Mouse (Mus musculus) induced T-regulatory cell, adult 2 months (primary cell): ENCODE results near the gene Ppp6r1.

Source experiments
- DNase-seq: peaks from one replicate; pipeline ENCODE4 v3.0.0-alpha.2; 2012; ENCODE audit warnings: low read depth

Gene Ppp6r1

DNA sequence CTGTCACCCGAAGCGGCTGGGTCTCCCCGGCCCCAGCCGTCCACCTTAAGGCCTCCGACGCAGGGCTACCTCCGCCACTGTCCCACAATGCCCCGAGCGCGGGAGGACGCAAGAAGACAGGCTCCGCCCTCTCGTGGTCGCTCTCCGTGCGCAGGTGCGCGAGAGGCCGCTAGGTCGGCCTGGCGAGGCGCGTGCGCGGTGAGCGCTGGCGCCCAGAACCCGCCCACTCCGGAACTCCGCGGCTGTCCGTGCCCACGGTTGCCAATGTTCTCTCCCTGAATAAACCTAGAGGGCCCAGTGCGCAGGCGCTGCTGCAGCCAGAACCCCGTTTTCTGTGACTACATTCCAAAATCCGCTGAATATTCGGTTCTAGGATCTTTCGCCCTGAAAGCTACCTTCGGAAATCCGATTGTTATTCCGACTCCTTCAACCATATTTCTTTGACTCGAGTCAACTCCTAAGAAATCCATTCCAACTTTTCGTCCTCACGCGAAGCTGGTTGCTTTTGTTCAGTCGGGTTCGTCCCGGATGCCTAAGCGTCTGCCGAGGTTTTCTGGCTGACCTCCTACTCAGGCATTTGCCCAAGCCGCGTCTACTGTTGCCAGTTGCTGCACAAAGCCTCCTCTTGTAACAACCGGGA lies at the start of gene Ppp6r1:
Gene Ppp6r1, minus strand, starts transcription at position 108 of the 640 bp plus-strand sequence.
- peak; percentile 99 for DNase-seq

DNA sequence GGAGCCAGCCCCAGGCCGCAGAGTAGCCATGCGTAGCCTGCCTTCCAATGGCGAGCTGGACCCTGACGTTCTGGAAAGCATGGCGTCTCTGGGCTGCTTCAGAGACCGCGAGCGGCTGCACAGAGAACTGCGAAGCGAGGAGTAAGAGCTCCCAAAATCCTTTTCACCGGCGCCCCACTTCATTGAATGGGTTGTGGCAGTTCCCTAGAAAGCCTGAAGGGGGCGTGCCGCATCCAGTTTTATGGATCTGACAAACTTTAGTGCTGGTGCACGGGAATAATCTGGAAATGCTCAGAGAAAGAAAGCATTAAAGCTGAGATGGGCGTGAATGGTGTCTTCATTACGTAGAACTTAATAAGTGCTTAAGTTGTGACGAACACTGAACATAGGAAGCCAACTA lies 46.3 kb upstream of the Ppp6r1 start:
- peak; percentile 47 for DNase-seq

DNA sequence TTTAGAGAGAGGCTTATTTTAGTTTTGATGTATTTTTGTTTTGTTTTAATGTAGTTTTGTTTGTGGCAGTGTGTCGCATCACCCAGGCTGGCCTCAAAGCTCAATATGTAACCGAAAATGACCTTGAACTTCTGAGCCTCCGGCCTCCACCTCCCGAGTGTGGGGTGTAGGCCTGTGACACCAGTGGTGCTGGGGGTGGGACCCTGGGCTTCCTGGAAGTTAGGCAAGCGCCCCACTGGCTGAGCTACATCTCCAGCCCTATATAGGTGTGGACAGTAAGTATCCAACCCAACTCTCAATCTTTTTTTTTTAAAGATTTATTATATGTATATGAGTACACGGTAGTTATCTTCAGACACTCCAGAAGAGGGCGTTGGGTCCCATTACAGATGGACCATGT lies 44.4 kb upstream of the Ppp6r1 start:
- no peak for DNase-seq

DNA sequence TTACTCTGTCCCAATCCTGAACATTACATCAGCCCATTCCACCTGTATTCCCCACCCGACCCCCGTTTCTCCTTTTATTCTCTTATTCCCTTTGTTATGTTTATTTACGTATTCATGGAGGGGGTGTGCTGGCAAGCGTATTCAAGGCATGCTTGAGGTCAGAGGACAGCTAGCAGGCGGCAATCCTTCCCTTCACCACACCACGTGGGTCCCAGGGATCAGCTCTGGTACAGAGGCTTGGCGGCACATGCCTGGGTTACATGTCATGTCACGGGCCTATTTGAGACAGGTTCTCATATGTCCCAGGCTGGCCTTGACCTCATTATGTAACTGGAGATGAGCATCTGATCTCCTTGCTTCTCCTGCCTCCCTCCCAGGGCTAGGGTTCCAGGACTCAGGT lies 43.5 kb upstream of the Ppp6r1 start:
- DNase-seq = no peak

DNA sequence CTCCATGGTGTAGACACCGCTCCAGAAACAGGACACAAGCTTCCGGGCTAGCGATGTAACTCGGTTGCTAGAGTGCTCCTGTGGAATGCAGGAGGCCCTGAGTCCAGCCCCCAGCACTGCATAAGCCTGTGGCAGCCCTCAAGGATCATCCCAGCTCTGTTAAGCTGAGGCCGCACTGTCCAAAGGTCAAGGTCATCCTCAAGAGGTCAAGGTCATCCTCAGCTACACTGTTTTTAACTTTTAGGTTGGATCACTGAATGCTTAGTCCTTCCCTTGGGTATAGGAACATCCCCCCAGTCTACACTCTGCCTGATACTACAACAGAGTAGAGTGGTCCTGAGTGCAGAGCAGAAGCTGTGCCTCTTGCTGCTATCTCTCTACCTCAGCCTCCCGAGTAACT lies 34.2 kb upstream of the Ppp6r1 start:
- DNase-seq = no peak

DNA sequence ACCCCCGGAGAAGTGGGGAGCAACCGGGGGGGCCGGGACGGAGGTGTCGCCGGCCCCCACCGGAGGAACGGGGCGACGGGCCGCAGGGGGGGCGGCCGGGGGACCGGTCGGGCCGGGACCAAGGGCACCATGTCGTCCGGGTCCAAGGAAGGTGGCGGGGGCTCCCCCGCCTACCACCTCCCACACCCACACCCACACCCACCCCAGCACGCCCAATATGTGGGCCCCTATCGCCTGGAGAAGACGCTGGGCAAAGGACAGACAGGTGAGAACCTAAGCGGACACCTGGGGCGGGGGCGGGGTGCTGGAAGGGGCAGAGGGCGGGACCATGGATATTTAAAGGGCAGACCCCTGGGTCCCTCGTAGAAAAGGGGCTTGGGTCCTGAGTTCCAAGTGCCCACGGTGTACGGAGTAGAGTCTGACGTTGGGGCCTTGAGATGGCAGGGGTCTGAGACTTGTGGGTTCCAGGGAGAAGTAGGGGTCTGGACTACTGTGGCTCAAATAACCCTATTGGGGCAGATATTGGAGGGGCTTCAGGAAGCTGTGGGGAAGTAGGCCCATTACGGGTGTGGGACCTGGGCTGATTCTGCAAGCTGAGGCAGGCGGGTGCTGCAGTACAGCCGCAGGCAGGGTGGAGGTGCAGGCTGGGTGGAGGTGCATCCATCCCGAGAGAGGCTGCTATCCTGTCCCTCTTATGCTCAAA lies 32.3 kb upstream of the Ppp6r1 start:
- DNase-seq = no peak

DNA sequence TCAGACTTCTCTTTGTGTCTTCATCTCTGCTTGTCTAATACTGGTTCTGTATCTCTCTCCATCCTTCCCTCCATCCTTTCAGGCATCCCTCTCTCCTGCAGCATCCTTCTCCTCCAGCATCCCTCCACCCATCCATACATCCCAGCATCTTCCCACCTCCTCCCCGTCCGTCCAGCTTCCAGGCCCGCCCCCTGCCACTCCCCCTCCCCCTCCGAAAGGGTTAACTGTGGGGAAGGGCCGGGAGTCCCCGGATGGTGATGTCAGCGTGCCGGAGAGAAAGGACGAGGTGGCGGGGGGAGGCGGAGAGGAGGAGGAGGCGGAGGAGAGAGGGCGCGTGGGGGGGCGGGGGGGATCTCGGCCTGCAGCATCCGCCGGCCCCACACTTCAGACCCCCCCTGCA lies 31.6 kb upstream of the Ppp6r1 start, which contains the start of gene Brsk1:
Gene Brsk1, plus strand, starts transcription at position 218 of the 400 bp plus-strand sequence.
- peak; percentile 38 for DNase-seq

DNA sequence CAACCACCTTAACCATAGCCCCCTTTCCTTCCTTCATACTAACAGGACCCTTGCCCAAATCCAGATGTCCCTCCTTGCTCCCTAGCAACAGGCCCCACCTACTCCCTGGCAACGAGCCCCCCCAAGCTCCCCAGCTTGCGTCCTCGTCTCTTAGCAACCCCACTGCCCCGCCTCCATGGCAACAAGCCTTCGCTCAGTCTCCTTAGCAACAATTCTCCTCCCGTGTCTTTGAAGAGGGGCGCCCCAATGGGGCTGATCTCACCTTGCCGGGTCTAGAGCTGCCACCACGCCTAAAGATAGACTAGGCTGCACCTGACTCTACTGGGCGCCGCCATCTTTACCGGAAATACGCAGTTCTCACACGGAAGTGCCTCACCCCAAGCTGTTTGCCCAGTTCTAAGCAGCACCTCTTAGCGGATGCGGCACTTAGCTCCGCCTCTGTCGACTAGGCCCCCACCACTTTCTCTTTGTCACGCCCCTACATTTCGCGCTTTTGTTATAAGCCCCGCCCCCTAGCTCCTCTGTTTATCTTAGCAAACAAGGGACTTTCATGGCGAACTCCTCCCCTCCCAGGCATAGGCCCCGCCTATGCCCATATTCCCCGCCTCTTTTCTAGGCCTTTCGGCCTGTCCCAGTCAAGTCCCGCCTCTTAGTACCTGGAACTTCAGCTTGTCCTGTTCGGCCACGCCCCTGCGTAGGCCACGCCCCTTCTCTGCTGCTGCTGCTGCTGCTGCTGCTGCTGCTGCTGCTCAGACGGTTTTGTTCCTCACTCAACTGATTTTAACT lies 26.0 kb upstream of the Ppp6r1 start, which contains the start of gene Hspbp1:
Gene Hspbp1, minus strand, starts transcription at position 437 of the 786 bp plus-strand sequence.
- DNase-seq = peak; percentile 100

DNA sequence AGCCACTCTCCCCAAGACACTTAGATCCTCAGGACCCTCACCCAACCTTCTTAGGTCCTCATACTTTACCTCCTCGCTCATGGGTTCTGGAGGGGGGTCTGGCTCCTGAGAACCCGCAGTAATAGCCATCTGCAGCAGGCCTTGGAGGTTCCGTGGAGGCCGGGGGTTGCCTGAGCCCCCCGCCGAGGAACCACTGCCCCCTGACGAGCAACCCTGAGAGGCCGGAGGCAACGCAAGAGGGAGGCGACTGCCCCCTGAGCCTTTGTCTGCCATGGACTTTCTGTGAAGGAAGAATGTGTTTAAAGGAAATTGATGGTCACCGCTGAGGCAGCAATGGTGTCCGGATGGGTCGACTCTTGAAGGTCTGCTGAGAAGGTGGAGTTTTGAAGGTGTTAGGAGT lies 25.4 kb upstream of the Ppp6r1 start:
- DNase-seq = no peak

DNA sequence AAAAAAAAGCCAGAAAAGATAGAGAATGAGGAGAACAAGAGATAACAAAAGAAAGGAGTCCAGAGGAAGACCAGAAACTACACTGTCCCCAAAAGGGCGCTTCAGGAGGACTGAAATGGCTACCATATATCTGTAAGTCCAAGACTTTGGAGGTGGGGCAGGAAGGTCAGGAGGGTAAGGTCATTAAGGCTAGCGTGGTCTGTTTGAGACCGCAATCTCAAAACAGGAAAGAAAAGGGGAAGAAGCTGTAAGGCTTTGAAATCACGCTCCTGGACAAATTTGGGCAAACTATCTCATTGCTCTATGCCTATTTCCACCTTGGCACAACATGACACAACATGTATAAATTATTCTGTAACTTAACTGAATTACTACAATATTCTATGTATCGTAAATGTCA lies 24.5 kb upstream of the Ppp6r1 start:
- no peak for DNase-seq

DNA sequence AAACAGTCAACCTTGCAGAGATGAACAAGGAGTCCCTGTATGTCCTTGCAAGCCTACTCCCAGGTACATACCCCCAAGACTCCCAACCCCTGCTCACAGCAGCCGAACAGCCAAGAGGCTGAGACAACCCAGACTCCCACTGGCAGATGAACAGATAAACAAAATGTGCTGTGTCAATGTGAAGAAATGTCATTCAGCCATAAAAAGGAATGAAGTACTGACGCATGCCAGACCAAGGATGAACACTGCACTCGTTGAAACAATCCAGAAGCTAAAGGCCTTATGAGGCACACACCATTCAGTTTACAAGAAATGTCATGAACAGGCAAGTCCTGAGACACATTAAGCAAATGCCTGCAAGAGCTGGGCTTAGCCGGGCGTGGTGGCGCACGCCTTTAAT lies 16.4 kb upstream of the Ppp6r1 start:
- no peak for DNase-seq

DNA sequence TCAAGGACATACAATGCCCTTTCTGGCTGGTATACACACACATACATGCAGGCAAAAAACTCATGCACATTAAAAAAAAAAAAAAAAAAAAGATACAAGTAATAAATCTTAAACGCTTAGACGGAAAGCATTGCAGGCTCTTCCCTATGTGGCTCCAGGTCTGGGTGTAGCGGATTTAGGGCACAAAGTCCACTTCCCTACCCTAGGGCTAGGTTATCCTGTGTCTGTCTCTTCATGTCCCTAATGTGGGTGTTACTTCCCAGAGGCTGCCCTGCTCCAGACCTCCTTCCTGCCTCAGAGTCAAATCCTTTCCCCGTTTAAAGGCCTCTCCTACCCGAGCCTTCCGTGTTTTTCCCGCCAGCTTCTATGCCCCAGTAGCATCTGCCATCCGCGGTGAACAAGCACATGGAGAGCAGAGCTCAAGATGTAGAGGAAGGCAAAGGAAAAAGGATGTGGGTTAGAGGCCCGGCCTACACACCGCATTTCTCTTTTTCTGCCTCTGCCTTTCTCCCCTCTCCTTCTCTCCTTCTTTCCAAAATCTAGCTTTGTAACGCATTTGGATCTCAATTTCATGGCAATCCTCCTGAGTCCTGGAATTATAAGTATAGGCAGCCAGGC lies 15.4 kb upstream of the Ppp6r1 start:
- DNase-seq = peak; percentile 55

DNA sequence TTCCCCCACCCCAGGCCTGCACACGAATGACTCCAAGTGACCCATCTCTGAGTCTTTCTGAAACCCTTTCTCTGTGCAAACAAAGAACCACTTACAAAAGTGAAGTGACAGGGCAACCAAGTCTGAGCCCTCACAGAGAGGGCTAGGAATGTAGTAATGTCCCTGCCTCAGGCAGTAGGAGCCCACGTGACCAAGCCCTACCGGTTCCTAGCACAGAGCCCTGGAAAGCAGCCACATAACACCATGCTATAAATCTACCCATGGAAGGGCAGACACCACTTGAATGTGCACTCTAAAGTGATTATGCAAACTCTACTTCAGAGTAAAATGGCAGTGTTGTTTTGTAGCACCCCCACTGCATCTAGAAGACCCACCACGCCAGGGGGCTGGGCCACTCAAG lies 13.1 kb upstream of the Ppp6r1 start:
- DNase-seq = no peak

DNA sequence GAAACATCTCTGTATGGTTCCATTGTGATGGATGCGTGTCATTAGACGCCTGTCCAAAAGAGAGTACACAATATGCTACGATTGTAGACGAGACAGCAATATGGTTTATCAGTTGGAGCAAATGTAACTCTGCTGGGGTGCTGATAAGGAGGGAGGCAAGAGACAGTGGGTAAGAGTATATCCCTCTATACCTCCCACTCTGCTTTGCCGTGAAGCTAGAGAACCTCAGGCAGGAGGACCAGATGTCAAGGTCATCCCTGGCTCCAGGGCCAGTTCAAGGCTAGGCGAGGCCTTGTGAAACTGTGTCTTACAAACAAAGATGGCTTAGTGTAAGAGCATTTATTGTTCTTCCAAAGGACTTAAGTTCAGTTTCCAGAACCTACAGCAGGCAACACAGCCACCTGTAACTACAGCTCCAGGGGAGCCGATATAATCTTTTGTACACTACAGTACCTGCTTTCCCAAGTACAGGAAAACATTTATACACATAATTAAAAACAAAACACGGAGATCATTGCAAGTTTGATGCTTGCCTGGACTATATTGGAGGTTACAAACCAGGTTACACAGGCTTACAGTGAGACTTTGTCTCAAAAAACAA lies 11.9 kb upstream of the Ppp6r1 start:
- no peak for DNase-seq

DNA sequence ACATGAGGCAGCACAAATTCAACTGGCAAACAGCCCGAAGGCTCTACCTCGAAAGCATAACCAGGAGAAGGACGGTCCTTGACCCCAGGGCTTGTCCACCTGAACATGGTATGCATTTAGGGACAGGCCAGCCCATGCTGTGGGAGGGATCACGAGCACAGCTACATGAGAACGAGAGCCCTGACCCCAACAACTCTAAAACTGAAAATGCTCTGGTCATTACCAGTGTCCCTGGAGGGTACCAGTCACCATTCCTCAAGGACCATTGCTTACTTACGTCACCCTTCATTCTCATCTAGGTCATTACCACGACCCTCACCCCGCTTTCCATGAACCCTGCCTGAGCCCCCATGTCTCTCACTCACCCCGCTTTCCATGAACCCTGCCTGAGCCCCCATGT lies 10.3 kb upstream of the Ppp6r1 start:
- no peak for DNase-seq

DNA sequence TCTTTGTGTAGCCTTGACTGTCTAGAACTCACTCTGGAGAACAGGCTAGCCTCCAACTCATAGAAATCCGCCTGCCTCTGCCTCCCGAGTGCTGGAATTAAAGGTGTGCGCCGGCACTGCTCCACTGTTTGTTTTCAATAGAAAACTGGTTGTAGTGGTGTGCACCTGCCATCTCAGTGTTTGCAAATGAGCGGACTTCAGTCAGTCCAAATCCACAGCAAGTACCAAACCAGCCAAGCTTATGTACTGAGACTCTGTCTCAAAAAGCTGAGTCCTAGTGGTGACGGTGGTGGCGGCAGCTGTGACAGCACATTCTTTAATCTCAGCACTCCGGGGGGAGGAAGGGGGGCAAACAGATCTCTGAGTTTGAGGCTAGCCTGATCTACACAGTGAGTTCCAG lies 9.7 kb upstream of the Ppp6r1 start:
- no peak for DNase-seq

DNA sequence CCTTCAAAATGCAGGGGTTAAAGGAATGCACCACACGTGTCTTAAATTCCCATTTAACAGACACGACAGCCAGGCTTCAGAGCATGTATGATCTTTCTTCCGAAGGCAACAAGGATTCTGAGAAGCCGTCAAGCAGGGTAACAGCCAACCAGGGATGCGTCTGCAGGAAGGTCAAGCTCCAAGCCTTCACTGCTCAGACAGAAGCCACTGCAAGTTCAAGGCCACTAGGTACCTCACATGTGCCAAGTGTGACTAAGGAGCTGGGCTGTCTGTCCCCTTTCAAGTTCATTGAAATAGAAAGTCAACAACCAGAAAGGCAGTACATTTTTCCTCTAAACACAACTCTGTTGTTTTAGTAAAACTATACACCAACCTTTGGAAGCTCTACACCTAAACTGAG lies 8.1 kb upstream of the Ppp6r1 start:
- DNase-seq = no peak

DNA sequence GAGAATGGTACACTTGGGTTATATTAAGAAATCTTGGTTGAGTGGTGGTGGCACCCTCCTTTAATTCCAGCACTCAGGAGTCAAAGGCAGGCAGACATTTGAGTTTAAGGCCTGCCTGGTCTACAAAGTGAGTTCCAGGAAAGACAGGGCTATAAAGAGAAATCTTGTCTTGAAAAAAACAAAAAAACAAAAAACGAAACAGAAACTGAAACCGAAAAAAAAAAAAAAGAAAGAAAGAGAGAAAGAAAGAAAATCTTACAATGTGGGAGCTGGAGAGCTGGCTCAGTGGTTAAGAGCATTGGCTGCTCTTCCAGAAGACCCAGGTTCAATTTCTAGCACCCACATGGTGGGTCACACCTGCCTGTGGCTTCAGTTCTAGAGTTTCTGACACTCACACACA lies 4.9 kb upstream of the Ppp6r1 start:
- DNase-seq = peak; percentile 81

DNA sequence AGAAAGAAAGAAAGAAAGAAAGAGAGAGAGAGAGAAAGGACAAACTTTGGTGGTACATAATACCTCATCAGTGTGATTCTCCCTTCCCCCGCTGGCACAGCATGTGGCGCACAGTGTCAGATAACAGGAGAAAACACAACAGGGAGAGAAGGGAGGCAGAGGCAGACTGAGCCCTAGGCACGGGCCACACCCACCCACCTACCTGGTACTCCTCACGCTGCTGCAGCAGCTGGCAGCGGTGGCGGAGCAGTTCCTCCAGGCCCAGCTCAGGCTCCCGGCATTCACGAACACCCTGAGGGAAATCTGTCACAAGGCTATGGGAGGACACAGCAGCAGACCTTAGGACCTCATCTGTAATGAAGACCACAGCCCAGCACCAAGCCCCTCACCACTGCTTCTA lies 4.4 kb upstream of the Ppp6r1 start:
- DNase-seq = peak; percentile 46

DNA sequence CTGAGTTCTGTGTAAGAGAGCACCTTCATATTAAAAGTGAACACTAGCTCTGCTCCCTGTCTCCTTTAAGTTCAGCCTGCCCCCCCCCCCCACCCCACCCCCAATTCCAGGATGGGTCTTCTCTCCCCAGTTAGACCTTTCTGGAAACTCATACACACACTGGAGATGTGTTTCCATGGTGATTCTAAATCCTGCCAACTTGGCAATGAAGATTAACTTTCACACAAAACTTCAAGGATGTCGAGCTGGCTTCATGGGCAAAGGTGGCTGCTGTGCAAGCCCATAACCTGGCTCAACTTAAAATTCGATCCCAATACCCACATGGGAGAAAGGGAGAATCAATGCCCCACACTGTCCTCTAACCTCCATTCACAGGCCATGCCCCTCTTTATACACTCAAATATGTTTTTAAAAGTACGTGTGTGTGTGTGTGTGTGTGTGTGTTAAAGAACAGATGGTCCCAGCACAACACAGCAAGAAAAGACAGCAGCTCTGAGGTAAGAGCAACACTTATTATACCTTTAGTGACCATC lies 1.2 kb upstream of the Ppp6r1 start:
- DNase-seq = no peak

DNA sequence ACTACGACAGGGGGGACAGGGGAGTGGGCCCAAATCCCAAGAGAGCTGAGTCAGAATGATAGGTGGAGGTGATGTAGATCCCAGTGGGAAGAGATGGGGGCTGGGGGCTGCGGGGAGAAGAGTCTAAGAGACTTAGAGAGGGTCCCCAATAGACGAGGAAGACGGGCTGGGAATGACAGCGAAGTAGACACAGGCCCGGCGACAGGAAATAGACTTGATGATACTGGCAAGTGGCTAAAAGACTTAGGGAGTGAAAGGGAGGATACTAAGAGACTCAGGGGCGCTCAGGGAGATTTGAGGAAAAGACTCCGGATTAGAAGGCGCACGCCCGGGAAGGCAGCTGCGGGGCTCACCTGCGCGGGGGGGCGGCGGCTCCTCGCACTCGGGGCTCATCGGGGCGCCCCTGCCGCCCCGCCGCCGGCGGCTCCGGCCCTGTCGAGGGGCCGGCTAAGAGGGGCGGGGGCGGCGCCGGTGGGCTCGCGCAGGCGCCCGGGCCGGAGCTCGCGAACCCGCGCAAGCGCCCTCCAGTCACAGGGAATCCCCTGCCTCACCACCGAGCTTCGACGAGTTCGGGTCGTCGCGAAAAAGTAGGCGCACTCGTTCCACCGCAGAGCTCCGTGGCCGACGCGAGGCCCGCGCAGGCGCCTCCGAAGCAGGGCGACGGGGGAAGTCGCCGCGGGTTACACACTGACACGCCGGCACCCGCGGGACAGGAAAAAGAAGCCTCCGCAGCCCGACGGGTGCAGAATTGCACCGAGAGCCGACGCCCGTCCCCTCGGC lies 501 bp downstream of the Ppp6r1 start:
- DNase-seq = peak; percentile 62
